In genomic region chr8:110669932-110670628, GRCm38 (mm10) we compare ENCODE assay signal across 16 mouse cellular contexts. TPM values are rescaled to one million over a fixed set of nuclear protein-coding genes. Genes with fewer than 3 reads are reported as not detected.
DNase-seq lines count a peak whose midpoint lies in the region; ATAC-seq and TF ChIP-seq lines count a peak whose summit lies in the region.
"Had no signal": no experiment of that assay in that cellular context is flagged by ENCODE, and none has a peak within 500 bp of the region (broad histone marks: within the 10 kb centered on the region; RNA-seq: fewer than 3 reads in every experiment).

No protein-coding gene starts in this region.

- H3K36me3 ChIP-seq in embryonic facial prominence, embryonic 13.5 days = peaks cover 20% of the 10 kb centered on the region
- peaks cover 53% of the 10 kb centered on the region for H3K36me3 ChIP-seq in embryonic facial prominence, embryonic 10.5 days (replicated peaks)
- H3K36me3 ChIP-seq in intestine, embryonic 14.5 days (ENCODE audit: control insufficient read depth, insufficient read depth, low read length) = 0 out of 2 replicates have a peak, but pooled peaks cover 16% of the 10 kb centered on the region
- no peaks in the 10 kb centered on the region for H3K36me3 ChIP-seq in intestine, embryonic 15.5 days
- H3K36me3 ChIP-seq in MEL (ENCODE audit: control insufficient read depth in 1 of 2, insufficient read depth in 2 of 2, low read length in 2 of 2) = peaks cover 4 to 11% of the 10 kb centered on the region in 2 experiments
- H3K36me3 ChIP-seq in lung, postnatal 0 days (ENCODE audit: insufficient read depth, low read length) = no peaks in the 10 kb centered on the region
- H3K36me3 ChIP-seq: forebrain, embryonic 15.5 days had no signal

- H3K9ac ChIP-seq in embryonic facial prominence, embryonic 13.5 days = no peak overlapping the region
- no peak overlapping the region for H3K9ac ChIP-seq in intestine, embryonic 14.5 days (ENCODE audit: low read length)
- H3K9ac ChIP-seq in intestine, embryonic 15.5 days = no peak overlapping the region
- H3K9ac ChIP-seq in MEL (ENCODE audit: control insufficient read depth, low read depth, low read length, poor library complexity, severe bottlenecking) = no peak overlapping the region
- no peak overlapping the region for H3K9ac ChIP-seq in lung, postnatal 0 days (replicated peaks; ENCODE audit: low read depth)
- H3K9ac ChIP-seq: forebrain, embryonic 15.5 days; limb, embryonic 13.5 days; midbrain, embryonic 12.5 days had no signal

- H3K4me3 ChIP-seq in embryonic facial prominence, embryonic 13.5 days = no peak overlapping the region
- H3K4me3 ChIP-seq in embryonic facial prominence, embryonic 10.5 days = no peak overlapping the region
- H3K4me3 ChIP-seq in intestine, embryonic 14.5 days (ENCODE audit: low read depth, low read length) = no peak overlapping the region
- no peak overlapping the region for H3K4me3 ChIP-seq in intestine, embryonic 15.5 days (replicated peaks)
- H3K4me3 ChIP-seq in MEL (ENCODE audit: control insufficient read depth in 1 of 2, insufficient read depth in 1 of 2, low read depth in 2 of 2, low read length in 2 of 2) = no peak overlapping the region
- H3K4me3 ChIP-seq in lung, postnatal 0 days (ENCODE audit: low read depth, low read length) = no peak overlapping the region
- H3K4me3 ChIP-seq: forebrain, embryonic 15.5 days; limb, embryonic 13.5 days; midbrain, embryonic 12.5 days had no signal

- no peak for DNase-seq in embryonic facial prominence, embryonic 10.5 days (ENCODE audit: low spot score)
- DNase-seq in intestine, embryonic 14.5 days (ENCODE audit: low spot score) = no peak
- DNase-seq in MEL (ENCODE audit: low read depth, low spot score) = peak; percentile 24
- peak; percentile 70 for DNase-seq in lung, postnatal 0 days (ENCODE audit: low spot score)
- DNase-seq in frontal cortex, postnatal 10 days (ENCODE audit: low spot score in 2 of 2) = no peak
- no peak for DNase-seq in urinary bladder, postnatal 14 days (ENCODE audit: low spot score)
- DNase-seq: adrenal gland, postnatal 14 days; cerebellum, postnatal 36 days; gastrocnemius, postnatal 14 days; right cerebral cortex, postnatal 4 days; thymus, postnatal 4 days had no signal

- H3K79me2 ChIP-seq in MEL (ENCODE audit: control insufficient read depth, insufficient read depth, low read length, poor library complexity) = no peaks in the 10 kb centered on the region

- 75% methylated on average over 8 of the region's 8 CpGs for WGBS in embryonic facial prominence, embryonic 13.5 days
- 78% methylated on average over 8 of the region's 8 CpGs for WGBS in embryonic facial prominence, embryonic 10.5 days
- 67% methylated on average over 8 of the region's 8 CpGs for WGBS in intestine, embryonic 14.5 days
- WGBS in intestine, embryonic 15.5 days = 55% methylated on average over 8 of the region's 8 CpGs
- WGBS in lung, postnatal 0 days = 46% methylated on average over 8 of the region's 8 CpGs

- H3K9me3 ChIP-seq in embryonic facial prominence, embryonic 13.5 days = no peaks in the 10 kb centered on the region
- no peaks in the 10 kb centered on the region for H3K9me3 ChIP-seq in embryonic facial prominence, embryonic 10.5 days
- H3K9me3 ChIP-seq in intestine, embryonic 14.5 days (ENCODE audit: control insufficient read depth, low read length) = no peaks in the 10 kb centered on the region
- H3K9me3 ChIP-seq in intestine, embryonic 15.5 days = no peaks in the 10 kb centered on the region
- no peaks in the 10 kb centered on the region for H3K9me3 ChIP-seq in MEL (replicated peaks; ENCODE audit: insufficient read depth, low read length)
- no peaks in the 10 kb centered on the region for H3K9me3 ChIP-seq in lung, postnatal 0 days (ENCODE audit: low read length)
- H3K9me3 ChIP-seq: forebrain, embryonic 15.5 days; limb, embryonic 13.5 days; midbrain, embryonic 12.5 days had no signal

- H3K4me2 ChIP-seq in embryonic facial prominence, embryonic 13.5 days = no peak overlapping the region
- H3K4me2 ChIP-seq in intestine, embryonic 14.5 days (ENCODE audit: low read length) = no peak overlapping the region
- no peak overlapping the region for H3K4me2 ChIP-seq in intestine, embryonic 15.5 days (replicated peaks)
- H3K4me2 ChIP-seq in lung, postnatal 0 days (replicated peaks; ENCODE audit: low read depth, low read length) = no peak overlapping the region
- H3K4me2 ChIP-seq: forebrain, embryonic 15.5 days; limb, embryonic 13.5 days; midbrain, embryonic 12.5 days had no signal

- peaks cover 45% of the 10 kb centered on the region for H3K4me1 ChIP-seq in embryonic facial prominence, embryonic 13.5 days
- H3K4me1 ChIP-seq in embryonic facial prominence, embryonic 10.5 days = no peaks in the 10 kb centered on the region
- 0 out of 2 replicates have a peak, but pooled peaks cover 2% of the 10 kb centered on the region for H3K4me1 ChIP-seq in intestine, embryonic 14.5 days (replicated peaks; ENCODE audit: control insufficient read depth, insufficient read depth, low read length)
- 0 out of 2 replicates have a peak, but pooled peaks cover 4% of the 10 kb centered on the region for H3K4me1 ChIP-seq in intestine, embryonic 15.5 days (replicated peaks)
- peaks cover 0 to 3% of the 10 kb centered on the region in 2 experiments; a peak in 2 of 4 replicates for H3K4me1 ChIP-seq in MEL (ENCODE audit: control insufficient read depth in 1 of 2, insufficient read depth in 2 of 2, low read length in 2 of 2)
- H3K4me1 ChIP-seq in lung, postnatal 0 days (ENCODE audit: insufficient read depth, low read depth, low read length) = peaks cover 18% of the 10 kb centered on the region; the same call in 1 of the 2 replicates

- H3K27ac ChIP-seq in embryonic facial prominence, embryonic 13.5 days = 0 out of 2 replicates have a peak overlapping the region, but pooled peaks have one; percentile 72
- no peak overlapping the region for H3K27ac ChIP-seq in embryonic facial prominence, embryonic 10.5 days (replicated peaks)
- H3K27ac ChIP-seq in intestine, embryonic 14.5 days (ENCODE audit: low read depth) = no peak overlapping the region
- no peak overlapping the region for H3K27ac ChIP-seq in intestine, embryonic 15.5 days
- H3K27ac ChIP-seq in MEL (ENCODE audit: control insufficient read depth, low read depth, low read length) = no peak overlapping the region
- peak overlapping the region; percentile 75 for H3K27ac ChIP-seq in lung, postnatal 0 days (ENCODE audit: low read length)
- H3K27ac ChIP-seq: forebrain, embryonic 15.5 days; midbrain, embryonic 12.5 days had no signal

- TF ChIP-seq EP300 in MEL (IDR thresholded peaks at IDR 0.05; ENCODE audit: low read depth in 1 of 2, low read length in 2 of 2) = no peak
- TF ChIP-seq EP300 in lung, postnatal 0 days (IDR thresholded peaks at IDR 0.05) = no peak

- TF ChIP-seq RAD21 in MEL (IDR thresholded peaks at IDR 0.05; ENCODE audit: low read depth, low read length) = no peak

- no peak for TF ChIP-seq POLR2A in MEL (IDR thresholded peaks at IDR 0.05; ENCODE audit: control insufficient read depth in 1 of 2, insufficient read depth in 1 of 2, low read depth in 1 of 2, low read length in 2 of 2, poor library complexity in 1 of 2)

- TF ChIP-seq CTCF in MEL (IDR thresholded peaks at IDR 0.05 in 2 of 3, conservative IDR thresholded peaks at IDR 0.05 in 1 of 3; ENCODE audit: control insufficient read depth in 1 of 3, insufficient read depth in 1 of 3, low read depth in 2 of 3, low read length in 3 of 3, poor library complexity in 1 of 3, severe bottlenecking in 1 of 3) = no peak
- peak; percentile 40 for TF ChIP-seq CTCF in lung, postnatal 0 days (IDR thresholded peaks at IDR 0.05)

- ATAC-seq in embryonic facial prominence, embryonic 13.5 days (ENCODE audit: insufficient number of reproducible peaks, insufficient read depth, low FRiP score, low TSS enrichment, low read depth) = no peak
- 0 out of 2 replicates have a peak, but pooled peaks have one; percentile 11 for ATAC-seq in intestine, embryonic 14.5 days (replicated peaks; ENCODE audit: low FRiP score, low TSS enrichment, low read depth)
- ATAC-seq in intestine, embryonic 15.5 days = no peak
- ATAC-seq in lung, postnatal 0 days = peak; percentile 75
- ATAC-seq: forebrain, embryonic 15.5 days had no signal

- H3K27me3 ChIP-seq in embryonic facial prominence, embryonic 13.5 days = no peaks in the 10 kb centered on the region
- no peaks in the 10 kb centered on the region for H3K27me3 ChIP-seq in embryonic facial prominence, embryonic 10.5 days (replicated peaks; ENCODE audit: low read depth, poor library complexity, severe bottlenecking)
- no peaks in the 10 kb centered on the region for H3K27me3 ChIP-seq in intestine, embryonic 14.5 days (replicated peaks; ENCODE audit: control insufficient read depth, insufficient read depth, low read length)
- no peaks in the 10 kb centered on the region for H3K27me3 ChIP-seq in intestine, embryonic 15.5 days (replicated peaks)
- no peaks in the 10 kb centered on the region for H3K27me3 ChIP-seq in MEL (ENCODE audit: control insufficient read depth in 1 of 2, insufficient read depth in 2 of 2, low read length in 2 of 2)
- no peaks in the 10 kb centered on the region for H3K27me3 ChIP-seq in lung, postnatal 0 days (replicated peaks; ENCODE audit: insufficient read depth, low read length)
- H3K27me3 ChIP-seq: forebrain, embryonic 15.5 days; limb, embryonic 13.5 days; midbrain, embryonic 12.5 days had no signal

RNA-seq across cellular contexts. Expression of gene Mtss1l, which starts 51.2 kb away (rescaled TPM):
- polyA plus RNA-seq in embryonic facial prominence, embryonic 13.5 days (2015; fragmentation: Nextera tagmentation; extraction: Ambion mirVana) = 11.0 and 12.6 TPM in 2 replicates
- polyA plus RNA-seq in embryonic facial prominence, embryonic 10.5 days (2016; fragmentation: Nextera tagmentation; extraction: Ambion mirVana) = 6.6 and 7.2 TPM in 2 replicates
- 9.9 and 10.4 TPM in 2 replicates for polyA plus RNA-seq in intestine, embryonic 14.5 days (2014; fragmentation: Nextera tagmentation; extraction: Ambion mirVana)
- 8.0 and 9.6 TPM in 2 replicates for polyA plus RNA-seq in intestine, embryonic 15.5 days (2015; fragmentation: Nextera tagmentation; extraction: Ambion mirVana)
- 0.62 and 1.2 TPM in 2 replicates for total RNA-seq in MEL (2012; rRNA removed)
- polyA plus RNA-seq in MEL (2012; ENCODE audit: insufficient read depth in 1 of 2, insufficient read length in 2 of 2, low read depth in 1 of 2, low replicate concordance in 2 of 2, missing spikeins in 1 of 2) = 1 to 10 TPM in 1 of 2 experiments, not detected in 1; 4.3 TPM
- polyA plus RNA-seq in lung, postnatal 0 days (2015; fragmentation: Nextera tagmentation; extraction: Ambion mirVana) = 13.8 and 16.6 TPM in 2 replicates

RNA-seq across cellular contexts. Expression of gene Vac14, which starts 51.7 kb away (rescaled TPM):
- 15.1 and 19.8 TPM in 2 replicates for polyA plus RNA-seq in embryonic facial prominence, embryonic 13.5 days (2015; fragmentation: Nextera tagmentation; extraction: Ambion mirVana)
- 26.2 and 27.3 TPM in 2 replicates for polyA plus RNA-seq in embryonic facial prominence, embryonic 10.5 days (2016; fragmentation: Nextera tagmentation; extraction: Ambion mirVana)
- polyA plus RNA-seq in intestine, embryonic 14.5 days (2014; fragmentation: Nextera tagmentation; extraction: Ambion mirVana) = 24.2 and 27.2 TPM in 2 replicates
- polyA plus RNA-seq in intestine, embryonic 15.5 days (2015; fragmentation: Nextera tagmentation; extraction: Ambion mirVana) = 22.4 and 23.1 TPM in 2 replicates
- total RNA-seq in MEL (2012; rRNA removed) = 31.1 and 31.7 TPM in 2 replicates
- 10 to 100 TPM in 1 of 2 experiments, not detected in 1; 86.0 TPM for polyA plus RNA-seq in MEL (2012; ENCODE audit: insufficient read depth in 1 of 2, insufficient read length in 2 of 2, low read depth in 1 of 2, low replicate concordance in 2 of 2, missing spikeins in 1 of 2)
- polyA plus RNA-seq in lung, postnatal 0 days (2015; fragmentation: Nextera tagmentation; extraction: Ambion mirVana) = 10.0 and 11.1 TPM in 2 replicates

Comparison
In these comparisons a context has a peak if more than half of its experiments do, and no peak if none do; other contexts are left out.
1. ATAC-seq: peak in intestine, embryonic 14.5 days (single experiment) and lung, postnatal 0 days (single experiment); none in embryonic facial prominence, embryonic 13.5 days (single experiment) and intestine, embryonic 15.5 days (single experiment).
2. H3K27ac ChIP-seq: peak in embryonic facial prominence, embryonic 13.5 days (single experiment) and lung, postnatal 0 days (single experiment); none in embryonic facial prominence, embryonic 10.5 days (single experiment), intestine, embryonic 14.5 days (single experiment), intestine, embryonic 15.5 days (single experiment) and MEL (single experiment).
3. DNase-seq: peak in MEL (single experiment) and lung, postnatal 0 days (single experiment); none in embryonic facial prominence, embryonic 10.5 days (single experiment), intestine, embryonic 14.5 days (single experiment), frontal cortex, postnatal 10 days (0 of 2) and urinary bladder, postnatal 14 days (single experiment).